Mouse (Mus musculus): ENCODE data around the gene Olfr251.
"Not testable (repeated sequence)": the region's sequence is repeated elsewhere in the genome, so short reads cannot be mapped to it uniquely, and the experiment has no call there.

Olfr251 gene

GRCm38 (mm10) chr9:38376786-38377185, at the start of gene Olfr251:
Olfr251 (plus strand) TSS chr9:38377086.
- DNase-seq: no peak

DNA sequence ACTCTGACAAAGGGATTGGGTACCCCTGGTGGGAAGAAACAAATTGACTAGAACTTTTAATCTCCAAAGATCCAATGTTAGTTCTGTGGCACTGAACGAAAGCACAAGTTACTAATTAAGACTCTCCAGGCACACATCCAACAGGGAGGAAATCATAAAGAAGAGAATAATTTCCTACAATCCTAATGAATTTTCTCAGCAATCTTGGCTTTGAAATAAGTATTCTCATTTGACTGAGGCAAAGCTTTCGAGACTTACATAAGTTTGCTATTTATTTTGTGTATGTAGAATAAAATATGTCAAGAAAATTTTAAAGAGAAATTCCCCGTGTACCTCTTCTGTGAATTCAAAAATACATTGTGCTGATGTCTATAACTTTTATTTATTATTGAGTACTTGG, 48.1 kb upstream of the Olfr251 start, which contains the start of gene Olfr25:
TSS of gene Olfr25 (plus strand) at position 301 of the 400 bp plus-strand sequence.
- no peak for DNase-seq

DNA sequence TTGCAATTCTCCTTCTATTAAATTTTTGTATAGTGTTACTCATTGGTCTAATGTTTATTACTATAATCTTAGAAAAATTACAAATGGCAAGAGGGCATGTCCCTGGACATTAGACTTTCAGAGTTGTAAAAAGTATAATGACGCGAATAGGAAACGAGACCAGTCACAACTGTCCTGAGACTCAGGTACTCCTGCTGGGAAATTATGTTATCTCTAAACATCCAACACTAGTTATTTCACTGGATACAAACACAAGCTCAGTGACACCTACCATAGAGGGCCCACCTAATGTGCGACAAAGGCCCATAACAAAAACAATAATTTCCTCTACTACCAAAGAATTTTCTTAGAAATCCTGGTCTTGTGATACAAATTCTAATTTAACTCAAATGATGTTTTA, 28.8 kb upstream of the Olfr251 start, which contains the start of gene Olfr898:
TSS of gene Olfr898 (plus strand) at position 301 of the 400 bp plus-strand sequence.
- DNase-seq: no peak

DNA sequence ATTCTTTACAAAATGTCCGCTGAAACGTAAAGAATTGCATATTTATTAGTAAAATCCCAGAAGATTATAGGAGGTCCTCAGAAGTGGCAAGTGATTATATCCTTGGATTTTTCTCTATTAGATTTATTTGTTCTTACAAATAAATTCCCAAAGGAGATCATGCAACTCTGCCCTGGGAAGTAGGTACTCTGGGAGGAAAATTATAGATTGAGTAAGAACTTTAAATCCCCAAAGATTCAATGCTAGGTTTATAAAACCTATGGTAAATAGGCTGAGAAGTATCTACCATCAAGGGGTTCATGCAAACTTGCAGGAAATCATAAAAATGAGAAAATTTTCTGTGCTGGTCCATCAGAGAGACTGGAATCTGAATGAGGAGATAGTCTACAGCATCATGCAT, 10.3 kb upstream of the Olfr251 start, which contains the start of gene Olfr250:
TSS of gene Olfr250 (plus strand) at position 301 of the 400 bp plus-strand sequence.
- DNase-seq: no peak

DNA sequence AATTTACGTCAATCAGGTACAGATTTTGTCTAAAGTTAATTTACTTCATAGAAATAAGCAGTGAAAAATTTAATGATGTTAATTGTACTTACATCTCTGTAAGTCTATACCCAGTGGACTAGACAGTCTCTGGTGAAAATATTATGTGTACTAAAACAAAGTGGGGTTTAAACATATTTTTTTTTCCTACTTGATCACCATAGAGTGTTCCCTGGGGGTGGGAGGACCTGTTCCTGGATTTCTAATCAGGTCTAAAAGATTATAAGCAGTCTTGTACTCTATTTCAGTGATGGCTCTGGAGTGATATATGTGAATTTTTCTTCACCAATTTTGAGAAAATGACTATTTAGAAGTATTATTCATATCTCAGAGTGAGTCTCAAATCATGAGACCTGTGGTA, 24.5 kb downstream of the Olfr251 start, which contains the start of gene Olfr147:
TSS of gene Olfr147 (plus strand) at position 301 of the 400 bp plus-strand sequence.
- DNase-seq: no peak

DNA sequence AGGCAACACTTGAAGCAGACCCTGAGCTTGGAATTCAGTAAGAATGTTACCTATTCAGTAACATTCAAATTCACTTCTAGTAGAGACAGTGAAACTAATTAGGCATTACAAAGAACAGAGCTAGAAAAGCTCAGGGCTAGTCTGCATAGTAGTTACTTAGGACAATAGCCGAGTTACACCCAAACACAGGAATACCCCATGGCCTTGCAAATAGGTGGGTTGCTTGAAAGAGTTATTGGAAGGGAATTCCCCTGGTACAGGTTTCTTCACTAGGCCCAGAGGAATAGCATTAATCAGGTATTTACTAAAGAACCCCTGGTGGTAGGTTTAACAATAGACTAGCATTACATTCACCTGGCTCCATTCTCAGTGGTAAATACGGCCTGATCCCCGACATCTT, 30.6 kb downstream of the Olfr251 start:
- DNase-seq: not testable (repeated sequence)

DNA sequence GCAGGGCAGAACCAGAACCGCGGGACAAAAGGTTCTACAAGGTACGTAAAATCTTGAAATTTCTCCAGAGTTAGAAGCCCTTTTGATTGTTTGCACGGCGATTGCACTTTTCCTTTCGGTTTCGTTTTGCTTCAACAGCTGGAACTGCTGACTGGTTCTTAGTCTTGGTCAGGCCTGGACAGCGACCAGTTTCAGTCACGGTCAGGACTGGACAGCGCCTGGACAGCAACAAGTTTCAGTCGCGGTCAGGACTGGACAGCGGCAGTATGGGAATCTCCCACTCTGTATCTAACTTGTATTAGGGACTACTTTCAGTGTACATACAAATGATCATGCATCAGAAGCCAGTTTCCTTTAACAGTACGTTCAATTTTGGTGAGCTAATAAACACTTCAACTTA, 36.6 kb downstream of the Olfr251 start:
- DNase-seq: not testable (repeated sequence)

DNA sequence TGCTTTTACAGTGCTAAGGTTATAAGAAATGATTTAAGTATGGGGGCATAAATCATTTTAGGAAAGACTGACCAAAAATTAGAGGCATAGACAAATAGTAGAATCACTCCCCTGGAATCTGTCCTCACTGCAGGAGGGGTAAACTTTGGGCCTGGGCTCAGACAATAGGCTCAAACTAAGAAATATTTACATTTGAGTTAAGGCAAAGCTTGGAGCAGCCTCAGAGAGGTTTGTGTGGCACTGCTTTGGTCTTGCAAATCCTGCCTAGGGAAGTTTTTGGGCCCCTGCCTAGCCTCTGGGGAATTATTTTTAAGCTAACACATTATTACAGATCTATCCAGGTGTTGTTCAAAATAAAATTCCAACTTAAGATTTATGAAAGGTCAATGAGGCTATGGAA, 46.9 kb downstream of the Olfr251 start:
- no peak for DNase-seq

- no peak for DNase-seq
Observed at GRCm38 (mm10) chr9:38427026-38427425, 50.1 kb downstream of the Olfr251 start.

- DNase-seq: no peak
Observed at GRCm38 (mm10) chr9:38429155-38429554, 52.3 kb downstream of the Olfr251 start, which contains the start of gene Olfr901. Olfr901 (plus strand) TSS chr9:38429455.
